Mouse (Mus musculus) adipocyte (in vitro differentiated cells): ENCODE data around the gene H6pd.
"Not testable (repeated sequence)": the region's sequence is repeated elsewhere in the genome, so short reads cannot be mapped to it uniquely, and the experiment has no call there.

Source experiments
- DNase-seq: peaks from one replicate; pipeline ENCODE4 v3.0.0-alpha.2; 2016; ENCODE audit warnings: low spot score

Gene H6pd

DNA sequence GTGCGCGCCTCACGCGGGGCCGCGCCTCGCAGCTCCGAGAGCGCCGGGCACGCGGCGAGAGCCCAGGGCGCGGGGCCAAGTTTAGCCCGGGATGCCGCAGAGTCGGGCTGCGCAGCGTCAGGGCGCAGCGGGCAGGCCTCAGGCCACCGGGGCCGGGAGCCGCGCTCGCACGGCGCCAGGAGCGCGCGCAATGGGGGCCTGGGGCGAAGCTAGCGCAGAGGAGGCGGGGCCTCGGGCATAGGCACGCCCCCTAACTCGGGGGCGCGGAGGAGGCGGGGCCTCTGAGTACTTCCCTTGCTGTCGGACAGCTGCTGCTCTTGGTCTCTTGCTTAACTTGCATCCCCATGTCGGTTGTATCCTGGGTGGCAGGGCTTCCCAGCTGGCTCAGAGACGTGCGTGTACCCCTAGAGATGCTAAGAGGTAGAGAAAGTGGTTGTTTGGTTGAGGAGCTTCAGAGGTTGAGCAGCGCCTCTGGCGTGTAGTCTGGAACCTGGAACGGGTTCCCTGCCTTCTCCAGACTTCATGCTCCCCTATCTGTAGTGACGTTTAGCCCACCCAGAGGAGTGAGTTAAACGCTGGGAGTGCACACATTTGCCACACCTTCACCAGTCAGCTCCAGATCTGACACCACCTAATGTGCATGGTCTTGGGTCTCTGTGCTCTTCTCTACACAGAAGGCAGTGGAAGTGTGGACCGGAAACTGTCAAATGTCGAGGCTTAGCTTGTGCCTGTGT is at the start of gene H6pd:
Gene H6pd (minus strand): TSS at position 171 of the 734 bp plus-strand sequence.
- peak; percentile 91 for DNase-seq

GRCm38 (mm10) chr4:150057722-150058121 is 48.9 kb upstream of the H6pd start:
- no peak for DNase-seq

- DNase-seq, result no peak
Measured at GRCm38 (mm10) chr4:150056171-150056570, 47.3 kb upstream of the H6pd start.

GRCm38 (mm10) chr4:150052380-150052779 is 43.6 kb upstream of the H6pd start:
- DNase-seq, result no peak

DNA sequence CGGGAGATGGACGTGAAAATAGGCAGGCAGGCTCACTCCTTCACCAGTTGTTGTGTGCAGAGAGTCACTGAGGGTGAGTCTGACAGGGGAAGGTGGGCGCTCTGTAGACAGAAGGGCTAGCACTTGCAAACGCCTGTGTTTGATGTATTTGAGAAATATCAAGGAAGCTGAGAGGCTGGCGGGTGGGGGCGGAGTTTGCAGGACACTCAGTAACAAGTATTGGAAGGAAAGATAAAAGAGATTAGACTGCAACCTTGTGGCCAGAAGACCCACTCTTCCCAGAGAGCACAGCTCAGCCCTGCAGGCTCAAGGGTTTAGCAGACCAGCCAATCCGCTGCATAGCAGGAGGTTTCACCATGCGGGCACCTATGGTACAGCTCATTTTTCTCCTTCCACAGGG is 42.7 kb upstream of the H6pd start:
- no peak for DNase-seq

DNA sequence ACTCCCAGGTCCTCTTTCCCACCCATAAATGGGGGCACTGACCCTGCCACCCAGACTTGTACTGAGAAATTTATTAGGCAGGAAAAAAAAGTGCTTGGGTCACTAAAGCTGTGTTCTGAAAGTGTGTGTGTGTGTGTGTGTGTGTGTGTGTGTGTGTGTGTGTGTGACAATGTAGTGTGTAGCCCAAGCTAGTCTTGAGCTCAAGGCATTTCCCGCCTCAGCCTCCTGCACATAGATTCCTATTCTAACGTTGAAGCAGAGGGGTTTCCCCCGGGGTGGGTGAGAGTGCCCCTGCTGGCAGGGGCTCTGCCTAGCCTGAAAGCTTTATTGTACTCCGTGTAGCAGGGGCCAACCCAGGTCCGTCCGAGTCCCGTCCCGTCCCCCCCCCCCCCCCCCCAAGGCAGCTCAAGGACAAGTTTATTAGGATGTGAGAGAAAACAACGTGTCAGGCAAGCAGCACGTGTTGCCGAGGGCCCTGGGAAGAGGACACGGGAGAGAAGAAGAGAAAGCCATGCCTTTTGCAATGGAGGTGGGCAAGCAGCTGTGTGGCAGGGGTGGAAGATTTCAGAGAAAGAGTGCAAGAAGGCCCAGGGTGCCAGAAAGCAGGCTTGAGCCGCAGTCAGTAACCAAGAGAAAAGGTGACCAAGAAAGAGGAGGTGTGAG is 40.9 kb upstream of the H6pd start:
- DNase-seq, result no peak

DNA sequence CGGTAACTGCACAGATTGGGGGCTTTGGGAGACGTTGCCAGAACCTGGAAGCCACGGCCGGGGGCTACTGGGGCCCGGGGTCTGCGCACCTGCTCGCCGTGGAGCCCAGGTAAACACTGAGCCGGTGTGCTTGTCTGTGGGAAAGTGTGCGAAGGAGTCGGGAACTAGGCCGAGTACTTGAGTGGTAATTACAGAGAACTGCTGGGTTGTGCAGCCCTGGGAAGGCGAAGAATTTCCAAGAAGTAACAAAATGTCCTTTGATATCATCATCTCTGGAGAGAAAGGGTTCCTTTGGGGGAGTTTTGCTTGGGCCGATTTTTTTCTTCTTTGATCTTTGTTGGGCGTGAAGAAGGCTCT is 40.3 kb upstream of the H6pd start:
- no peak for DNase-seq

DNA sequence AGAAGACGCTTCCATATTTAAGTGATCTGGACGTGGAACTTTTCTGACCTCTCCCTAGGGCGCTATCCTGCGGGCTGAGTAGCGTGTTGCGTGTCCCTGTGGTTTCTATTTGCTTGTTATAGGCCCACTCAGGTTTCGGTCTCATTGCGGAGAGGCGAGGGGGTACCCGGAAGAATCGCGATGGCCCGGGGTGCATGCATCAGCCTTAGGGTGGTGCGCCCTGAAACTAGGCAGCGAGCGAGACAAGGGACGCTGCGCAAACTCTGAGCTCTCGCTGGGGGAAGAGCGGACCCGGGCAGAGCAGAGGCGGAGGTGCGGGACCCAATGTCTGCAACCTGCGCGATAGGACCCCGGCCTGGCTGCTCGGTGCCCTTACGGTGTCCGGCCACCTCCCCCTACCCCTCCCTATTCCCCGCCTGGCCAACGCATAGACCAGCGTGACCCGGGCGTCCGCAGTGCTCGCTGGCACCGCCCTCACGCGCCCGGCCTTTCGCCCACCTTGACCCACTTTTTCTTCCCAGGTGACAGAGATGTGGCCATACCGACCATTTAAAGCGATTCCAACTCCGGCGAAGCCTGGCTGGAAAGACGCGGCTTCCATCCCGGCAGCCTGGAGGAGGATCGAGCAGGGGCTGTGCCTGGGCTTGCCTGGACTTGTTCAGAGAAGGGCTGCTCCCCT is 39.8 kb upstream of the H6pd start:
- no peak for DNase-seq

DNA sequence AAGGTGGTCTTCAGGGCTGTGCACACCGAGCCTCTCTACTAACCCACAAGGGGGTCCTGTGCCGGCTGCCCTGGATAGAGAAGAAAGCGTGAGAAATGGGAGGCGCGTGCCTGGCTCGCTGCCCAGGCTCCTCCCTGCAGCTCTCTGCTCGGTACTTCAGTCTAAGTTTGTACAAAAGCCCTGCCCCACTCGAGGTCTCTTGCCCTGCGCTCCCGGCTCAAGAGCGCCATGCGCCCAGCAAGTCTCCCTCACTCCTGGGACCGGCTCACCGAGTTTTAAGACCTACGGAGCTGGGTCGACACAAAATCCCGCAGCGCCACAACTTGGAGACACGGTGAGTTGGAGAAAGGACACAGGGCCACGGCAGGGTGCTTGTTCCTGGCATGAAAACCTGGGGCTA is 39.2 kb upstream of the H6pd start:
- peak; percentile 46 for DNase-seq

- DNase-seq, result no peak
Measured at GRCm38 (mm10) chr4:150043591-150043990, 34.8 kb upstream of the H6pd start.

DNA sequence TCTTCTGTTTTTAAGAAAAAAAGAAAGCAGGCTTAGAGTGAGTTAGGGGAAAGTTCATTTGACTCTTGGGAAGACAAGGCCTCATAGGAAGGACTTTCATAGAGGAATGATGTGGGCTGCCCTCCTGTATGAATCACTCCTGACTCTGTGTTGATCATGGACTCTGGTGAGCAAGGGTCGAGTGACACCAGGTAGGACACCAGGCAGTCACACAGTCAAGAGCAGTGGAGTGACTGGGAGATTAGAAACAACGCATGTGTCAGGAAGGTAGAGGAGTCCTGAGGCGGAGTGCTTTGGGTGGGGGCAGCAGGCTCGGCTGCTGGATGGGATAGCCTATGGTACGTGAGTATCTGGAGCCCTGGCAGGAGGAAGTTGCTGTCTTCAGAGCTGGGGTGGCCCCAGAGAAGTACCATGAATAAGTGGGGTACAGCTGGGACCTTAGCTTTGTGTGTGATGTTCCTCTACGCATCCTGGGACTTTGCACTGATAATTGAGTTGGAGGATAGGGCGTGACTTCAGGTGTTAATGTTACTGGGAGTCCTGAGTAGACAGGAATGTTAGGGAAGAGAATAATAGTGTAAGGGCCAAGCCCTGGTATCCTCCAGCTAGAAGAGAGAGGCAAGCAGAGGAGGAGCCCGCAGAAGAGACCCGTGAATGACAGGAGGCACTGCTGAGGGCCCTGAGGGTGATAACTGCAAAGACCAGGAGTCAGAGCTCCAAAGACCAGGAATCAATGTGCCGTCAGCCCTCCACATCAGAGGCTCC is 32.7 kb upstream of the H6pd start:
- no peak for DNase-seq

DNA sequence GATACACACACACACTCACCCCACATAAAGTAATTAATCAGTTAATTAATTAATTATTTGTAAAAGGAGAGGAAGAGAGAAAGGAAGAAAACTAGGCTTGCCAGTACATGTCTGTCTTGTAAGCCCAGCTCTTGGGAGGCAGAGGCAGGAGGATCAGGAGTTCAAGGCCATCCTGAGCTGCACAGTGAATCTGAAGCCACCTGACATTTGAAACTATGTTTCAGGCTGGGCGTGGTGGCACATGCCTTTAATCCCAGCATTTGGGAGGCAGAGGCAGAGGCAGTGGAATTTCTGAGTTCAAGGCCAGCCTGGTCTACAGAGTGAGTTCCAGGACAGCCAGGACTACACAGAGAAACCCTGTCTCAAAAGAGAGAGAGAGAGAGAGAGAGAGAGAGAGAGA is 32.0 kb upstream of the H6pd start:
- DNase-seq, result not testable (repeated sequence)

GRCm38 (mm10) chr4:150040003-150040581 is 31.3 kb upstream of the H6pd start:
- DNase-seq, result no peak

- DNase-seq, result no peak
Measured at GRCm38 (mm10) chr4:150038533-150038932, 29.7 kb upstream of the H6pd start.

GRCm38 (mm10) chr4:150036094-150036493 is 27.3 kb upstream of the H6pd start:
- DNase-seq, result no peak

GRCm38 (mm10) chr4:150035280-150035679 is 26.5 kb upstream of the H6pd start:
- DNase-seq, result peak; percentile 91

- DNase-seq, result no peak
Measured at GRCm38 (mm10) chr4:150033261-150033671, 24.4 kb upstream of the H6pd start.

DNA sequence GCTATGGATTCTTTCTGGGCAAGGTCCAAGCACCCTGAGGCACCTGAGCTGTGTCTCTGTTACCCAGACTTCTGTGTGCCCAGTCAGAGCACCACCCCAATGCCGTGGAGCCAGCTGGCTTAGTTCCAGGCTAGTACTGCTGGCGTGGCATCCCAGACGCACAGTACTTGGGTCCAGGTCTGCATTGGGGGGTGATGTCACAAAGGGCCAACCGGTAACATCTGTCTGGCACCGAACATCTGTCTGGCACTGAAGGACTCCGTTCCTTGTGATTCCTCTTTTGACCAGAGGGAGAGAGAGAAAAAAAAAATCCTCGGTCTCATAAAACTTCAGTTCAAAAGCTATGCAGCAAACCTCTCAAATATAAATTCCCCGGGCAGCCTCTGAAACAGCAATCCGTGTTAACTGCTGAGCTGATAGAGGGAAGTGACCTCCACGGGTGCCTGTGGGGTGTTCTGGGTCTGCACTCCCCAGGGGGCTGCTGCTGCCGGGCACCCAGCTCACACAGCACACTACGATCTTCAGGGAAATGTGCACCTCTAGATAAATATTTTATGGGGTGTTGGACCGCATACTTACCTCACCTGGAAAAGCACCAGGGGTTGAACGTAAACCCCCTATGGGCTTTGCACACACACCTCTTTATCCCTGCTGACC is 22.5 kb upstream of the H6pd start:
- DNase-seq, result peak; percentile 43

GRCm38 (mm10) chr4:150030449-150031233 is 21.8 kb upstream of the H6pd start:
- peak; percentile 32 for DNase-seq

DNA sequence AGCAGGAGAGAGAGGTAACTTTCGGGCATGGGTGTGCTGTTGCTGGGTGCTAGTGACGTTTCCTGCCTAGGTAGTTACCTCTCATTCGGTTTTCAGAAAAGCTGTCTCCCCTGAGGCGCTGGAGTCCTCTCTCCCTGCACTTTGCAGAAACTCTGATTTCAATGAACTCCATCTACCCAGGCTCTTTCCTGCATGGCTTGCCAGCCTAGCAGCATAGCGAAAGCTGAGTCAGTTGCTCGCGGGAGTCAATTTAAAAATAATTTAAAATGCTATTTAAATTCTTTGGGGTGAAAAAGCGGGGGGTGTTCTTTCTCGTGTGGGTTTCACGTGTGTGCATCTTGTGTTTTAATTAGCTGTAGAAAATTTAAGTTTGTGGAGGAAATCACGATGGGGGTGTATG is 21.1 kb upstream of the H6pd start:
- no peak for DNase-seq

- no peak for DNase-seq
Measured at GRCm38 (mm10) chr4:150023518-150023917, 14.7 kb upstream of the H6pd start.
